Mouse (Mus musculus) liver (tissue): Measurements from ENCODE around the gene Olfr569.

Source experiments
- DNase-seq: peaks from one replicate; pipeline ENCODE4 v3.0.0-alpha.2; 2020; ENCODE audit warnings: mixed read lengths

Olfr569 gene

GRCm38 (mm10) chr7:102890782-102891181 lies at the start of gene Olfr569:
Gene Olfr569, minus strand, starts transcription at chr7:102890882.
- no peak for DNase-seq

GRCm38 (mm10) chr7:102927105-102927504 lies 36.4 kb upstream of the Olfr569 start:
- no peak for DNase-seq

- no peak for DNase-seq
Measured at GRCm38 (mm10) chr7:102924109-102924508, 33.4 kb upstream of the Olfr569 start, which contains the start of gene Olfr572. Gene Olfr572, plus strand, starts transcription at chr7:102924409.

GRCm38 (mm10) chr7:102919632-102920031 lies 28.9 kb upstream of the Olfr569 start:
- no peak for DNase-seq

- DNase-seq, result no peak
Measured at GRCm38 (mm10) chr7:102917032-102917875, 26.6 kb upstream of the Olfr569 start, which contains the start of gene Olfr571. Gene Olfr571, minus strand, starts transcription at chr7:102917536.

- no peak for DNase-seq
Measured at GRCm38 (mm10) chr7:102916405-102916804, 25.7 kb upstream of the Olfr569 start.

GRCm38 (mm10) chr7:102915261-102915660 lies 24.6 kb upstream of the Olfr569 start:
- no peak for DNase-seq

- DNase-seq, result no peak
Measured at GRCm38 (mm10) chr7:102876822-102877221, 13.9 kb downstream of the Olfr569 start, which contains the start of gene Olfr568. Gene Olfr568, plus strand, starts transcription at chr7:102877122.

GRCm38 (mm10) chr7:102858665-102859064 lies 32.0 kb downstream of the Olfr569 start, which contains the start of gene Olfr566:
Gene Olfr566, minus strand, starts transcription at chr7:102858765.
- no peak for DNase-seq

- DNase-seq, result no peak
Measured at GRCm38 (mm10) chr7:102855807-102856206, 34.9 kb downstream of the Olfr569 start.
